Mouse (Mus musculus) embryo, embryonic 10.5 days (tissue): ENCODE results near the gene Gm597.

ENCODE experiments used
- DNase-seq: peaks from one replicate; pipeline ENCODE4 v3.0.0-alpha.2; 2015; ENCODE audit warnings: low spot score

Gm597 gene

GRCm38 (mm10) chr1:28780152-28780551 lies at the start of gene Gm597:
Gene Gm597, minus strand, starts transcription at chr1:28780252.
- DNase-seq = no peak

- no peak for DNase-seq
Observed at GRCm38 (mm10) chr1:28807689-28808088, 27.6 kb upstream of the Gm597 start.

GRCm38 (mm10) chr1:28806618-28807017 lies 26.6 kb upstream of the Gm597 start:
- no peak for DNase-seq

GRCm38 (mm10) chr1:28800881-28801280 lies 20.8 kb upstream of the Gm597 start:
- no peak for DNase-seq
